Mouse (Mus musculus) stomach, postnatal 0 days (tissue): ENCODE results near the gene Trappc3. TPM values are rescaled to one million over a fixed set of nuclear protein-coding genes. Genes with fewer than 3 reads are reported as not detected.

Experiments used
- ATAC-seq: fragments of 200-750 bp; cut with Nextera tagmentation; 2 replicates; pipeline ENCODE4 v1.8.0; 2017; ENCODE audit not compliant: low FRiP score, low TSS enrichment
- DNase-seq: peaks from one replicate; pipeline ENCODE4 v3.0.0-alpha.2; 2016; ENCODE audit warnings: low spot score
- H3K27ac ChIP-seq: fragments of 300-500 bp; sonication (generic); replicated peaks from 2 replicates; pipeline ENCODE4 v1.5.1; 2014; ENCODE audit warnings: mild to moderate bottlenecking, control low read depth
- H3K27me3 ChIP-seq: fragments of 300-500 bp; sonication (generic); 2 replicates; pipeline ENCODE4 v1.6.1; 2014; ENCODE audit warnings: low read length; ENCODE audit not compliant: control insufficient read depth, insufficient read depth
- H3K36me3 ChIP-seq: fragments of 300-500 bp; sonication (generic); 2 replicates; pipeline ENCODE4 v1.6.1; 2014; ENCODE audit warnings: low read length, mixed read lengths; ENCODE audit not compliant: control insufficient read depth, insufficient read depth
- H3K4me1 ChIP-seq: fragments of 300-500 bp; sonication (generic); replicated peaks from 2 replicates; pipeline ENCODE4 v1.6.1; 2014; ENCODE audit warnings: antibody characterized with exemption; ENCODE audit not compliant: control insufficient read depth, insufficient read depth
- H3K4me2 ChIP-seq: fragments of 300-500 bp; sonication (generic); replicated peaks from 2 replicates; pipeline ENCODE4 v1.6.1; 2014; ENCODE audit warnings: low read depth, mild to moderate bottlenecking, control low read depth, moderate library complexity
- H3K4me3 ChIP-seq: fragments of 300-500 bp; sonication (generic); 2 replicates; pipeline ENCODE4 v1.5.1; 2014; ENCODE audit warnings: low read depth, low read length, control low read depth
- H3K9ac ChIP-seq: fragments of 300-500 bp; sonication (generic); 2 replicates; pipeline ENCODE4 v1.6.1; 2014; ENCODE audit warnings: mild to moderate bottlenecking, low read length, control low read depth, mixed read lengths
- H3K9me3 ChIP-seq: fragments of 300-500 bp; sonication (generic); 2 replicates; pipeline ENCODE4 v1.6.1; 2016; ENCODE audit warnings: low read length; ENCODE audit not compliant: control insufficient read depth
- CTCF ChIP-seq: IDR thresholded peaks from 2 replicates; pipeline ENCODE4 v1.5.1; 2016; ENCODE audit warnings: antibody characterized with exemption, low read depth, mild to moderate bottlenecking, moderate library complexity
- EP300 ChIP-seq: optimal IDR thresholded peaks from 2 replicates; pipeline ENCODE3; 2016; ENCODE audit warnings: antibody characterized with exemption
- WGBS: fragments of 180-500 bp; shearing (Covaris S2); extraction: QIAGEN DNeasy Blood & Tissue Kit; methylation state at CpG from one replicate; pipeline ENCODE4 v1.1.7; 2014; 5-methylcytosine and 5-hydroxymethylcytosine counted together
- polyA plus RNA-seq: library from polyadenylated mRNA; unstranded; fragments of >200 nt; fragmentation: Nextera tagmentation; extraction: Ambion mirVana; gene quantifications from 2 replicates; pipeline ENCODE4 v1.2.1, GENCODE M21; 2015

The Trappc3 gene
- polyA plus RNA-seq, 1 experiment from 2014 or later, result 80.7 TPM

DNA sequence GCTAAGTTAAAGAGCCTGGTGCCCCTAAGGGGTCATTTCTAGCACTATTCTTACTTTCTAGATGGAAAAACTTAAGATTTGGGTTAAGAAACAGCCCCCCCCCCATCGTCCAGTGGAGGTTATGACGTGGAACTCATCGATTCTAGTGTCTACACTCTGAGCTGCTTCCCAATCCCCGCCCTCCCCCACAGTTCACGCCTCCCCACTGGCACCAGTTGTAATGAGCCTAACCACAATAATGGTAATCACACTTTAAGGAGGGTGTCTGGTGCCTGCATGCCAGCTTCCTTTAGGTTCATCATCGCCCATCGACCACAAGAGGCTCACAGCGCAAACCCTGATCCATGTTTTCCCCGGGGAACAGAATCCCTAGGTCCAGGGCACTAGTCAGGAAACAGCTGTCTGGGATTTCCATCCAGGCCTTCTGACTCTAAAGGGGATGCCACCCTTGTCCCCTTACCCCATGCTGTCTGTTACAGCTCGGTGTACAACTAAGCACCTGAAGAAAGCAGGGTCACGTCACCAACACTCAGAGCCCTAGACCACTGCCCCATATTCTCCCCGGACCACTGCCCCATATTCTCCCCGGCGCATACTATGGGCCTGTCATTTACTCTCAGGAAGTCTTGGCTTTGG lies 8.4 kb upstream of the Trappc3 start:
- peaks cover 10% of the 10 kb centered on the region for H3K4me1 ChIP-seq
- DNase-seq (no peak), ATAC-seq (no peak)
- H3K9me3 ChIP-seq, result no peaks in the 10 kb centered on the region
- H3K36me3 ChIP-seq, result no peaks in the 10 kb centered on the region
- peak overlapping the region; percentile 9; the same call in 1 of the 2 replicates for H3K9ac ChIP-seq
- H3K27me3 ChIP-seq, result no peaks in the 10 kb centered on the region
- TF ChIP-seq CTCF (no peak), EP300 (no peak)
- no peak overlapping the region for H3K27ac ChIP-seq
- WGBS, result 78% methylated on average over 14 of the region's 14 CpGs
- peak overlapping the region; percentile 99; the same call in 1 of the 2 replicates for H3K4me3 ChIP-seq
- H3K4me2 ChIP-seq, result peak overlapping the region; percentile 82; the same call in 1 of the 2 replicates

DNA sequence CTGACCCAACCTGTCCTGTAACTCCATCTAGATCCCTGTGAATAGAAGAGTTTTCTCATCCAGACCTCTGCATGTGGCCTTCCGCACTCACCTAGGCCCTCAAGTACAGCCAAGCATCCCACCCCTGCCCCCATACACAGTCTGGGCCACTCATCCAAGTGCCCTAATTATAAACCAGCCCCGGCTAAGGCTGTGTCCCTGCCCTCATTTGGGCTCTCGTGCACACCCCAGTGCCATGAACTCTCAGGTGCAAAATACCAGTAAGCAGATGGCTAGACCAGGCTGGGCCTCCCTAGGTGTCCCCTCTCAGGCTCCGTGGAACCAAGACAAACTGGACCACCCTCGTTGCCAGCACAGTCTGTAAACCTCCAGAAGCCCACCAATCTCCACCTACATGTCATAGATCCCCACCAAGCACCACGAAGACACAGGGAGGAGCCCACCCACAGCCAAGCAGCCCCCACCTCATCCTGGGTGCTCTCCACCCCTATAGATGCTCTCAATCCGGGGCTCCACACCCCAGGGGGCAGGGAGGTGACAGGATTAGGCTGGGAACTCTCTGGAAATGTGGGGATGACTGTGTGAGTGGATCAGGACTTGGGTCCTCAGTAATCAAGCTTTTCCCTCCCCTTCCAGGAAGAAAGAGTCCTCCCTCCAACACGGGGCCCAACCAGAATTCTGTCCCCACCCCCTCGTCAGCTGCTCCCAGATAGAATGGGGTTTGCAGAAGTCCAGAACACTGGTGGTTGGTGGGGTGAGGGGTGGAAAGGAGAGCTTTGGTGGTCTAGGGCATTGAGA lies 7.6 kb upstream of the Trappc3 start:
- H3K4me3 ChIP-seq, result peak overlapping the region; percentile 99
- peak overlapping the region; percentile 98 for H3K9ac ChIP-seq
- peaks cover 14% of the 10 kb centered on the region for H3K4me1 ChIP-seq
- peak overlapping the region; percentile 82 for H3K4me2 ChIP-seq
- H3K27me3 ChIP-seq, result no peaks in the 10 kb centered on the region
- no peaks in the 10 kb centered on the region for H3K9me3 ChIP-seq
- no peak for TF ChIP-seq EP300
- TF ChIP-seq CTCF, result no peak
- no peak for DNase-seq
- H3K36me3 ChIP-seq, result no peaks in the 10 kb centered on the region
- peak overlapping the region; percentile 93 for H3K27ac ChIP-seq
- WGBS, result 20% methylated on average over 9 of the region's 9 CpGs
- peak; percentile 4; the same call in 1 of the 2 replicates for ATAC-seq

DNA sequence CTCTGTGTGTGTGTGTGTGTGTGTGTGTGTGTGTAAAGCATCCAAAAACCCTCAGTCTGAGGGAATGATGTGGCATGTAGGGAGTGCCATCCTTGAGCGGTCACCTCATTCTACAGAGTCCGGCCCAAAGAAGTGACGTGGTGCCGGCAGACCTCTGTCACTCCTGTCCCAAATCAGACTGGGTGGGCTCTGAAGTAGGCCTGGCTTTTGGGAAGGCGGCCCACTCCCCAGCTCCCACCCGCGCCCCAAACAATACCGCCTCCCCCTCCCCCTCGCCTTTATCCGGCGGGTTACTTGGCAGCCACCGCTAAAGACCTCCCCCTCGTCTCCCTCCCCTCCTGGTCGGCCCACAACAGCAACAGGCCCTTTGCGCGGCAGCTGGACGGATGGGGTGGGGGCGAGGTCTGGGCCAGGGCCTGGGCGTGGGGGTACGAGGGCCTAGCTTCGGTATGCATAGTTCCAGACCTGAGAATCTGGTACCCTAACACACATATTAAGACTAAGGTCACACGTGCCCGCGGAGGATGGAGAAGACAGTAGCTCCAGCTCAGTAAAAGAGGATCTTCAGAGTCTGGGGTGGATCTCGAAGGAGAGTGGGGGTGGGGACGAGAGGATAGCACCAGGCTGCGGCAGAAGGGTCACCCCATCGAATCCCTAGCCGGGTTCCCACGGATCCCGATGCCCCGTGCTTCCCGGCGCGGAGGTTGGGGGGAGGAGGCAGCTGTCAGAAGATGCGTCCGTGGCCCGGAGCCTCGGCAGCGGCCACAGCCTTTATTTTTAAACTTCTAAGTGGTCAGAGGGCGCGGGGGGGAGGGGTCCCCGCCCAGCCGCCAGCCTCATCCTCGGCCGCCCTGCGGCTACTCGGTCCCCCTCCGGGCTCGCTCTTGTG lies 6.8 kb upstream of the Trappc3 start:
- Histone ChIP-seq H3K36me3 (no peaks in the 10 kb centered on the region), H3K4me3 (peak overlapping the region; percentile 99), H3K27me3 (no peaks in the 10 kb centered on the region), H3K9ac (peak overlapping the region; percentile 98), H3K4me2 (peak overlapping the region; percentile 82), H3K4me1 (peaks cover 14% of the 10 kb centered on the region), H3K9me3 (no peaks in the 10 kb centered on the region), H3K27ac (peak overlapping the region; percentile 93)
- no peak for DNase-seq
- WGBS, result 2% methylated on average over 45 of the region's 50 CpGs
- TF ChIP-seq EP300, result no peak
- no peak for TF ChIP-seq CTCF
- ATAC-seq, result no peak

DNA sequence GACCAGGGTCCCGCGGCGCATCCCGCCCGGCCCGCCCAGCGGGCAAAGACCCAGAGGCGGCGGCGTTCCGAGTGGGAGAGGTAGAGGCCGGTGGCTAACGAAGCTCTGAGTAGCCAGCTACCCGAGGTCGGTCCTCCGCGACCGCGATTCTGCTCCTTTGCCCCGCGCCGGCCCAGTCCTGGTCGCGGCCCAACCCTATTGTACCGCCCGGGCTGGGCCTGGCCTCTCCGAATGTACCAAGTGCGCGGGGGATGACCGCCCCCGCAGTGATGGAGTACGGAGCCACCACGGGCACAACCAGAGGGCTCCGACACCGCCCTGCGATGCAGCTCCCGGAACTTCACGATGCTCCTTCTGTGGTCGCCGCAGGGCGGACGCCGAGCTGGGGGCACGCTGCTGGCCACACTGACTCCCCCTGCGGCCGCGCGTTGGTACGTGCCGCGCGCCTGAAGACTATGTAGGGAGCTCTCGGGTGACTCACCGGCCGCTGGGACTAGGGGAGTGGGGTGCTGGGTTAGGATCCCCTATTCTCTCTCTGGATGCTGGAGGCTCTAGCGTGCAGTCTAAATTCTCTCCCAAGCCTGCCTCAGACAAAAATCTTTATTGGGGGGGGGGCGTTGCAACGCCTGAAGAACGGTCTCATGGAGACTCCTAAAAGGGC lies 5.9 kb upstream of the Trappc3 start, which contains the start of gene Map7d1:
Gene Map7d1 (minus strand): TSS at position 213 of the 661 bp plus-strand sequence.
- peaks cover 18% of the 10 kb centered on the region; the same call in 1 of the 2 replicates for H3K4me1 ChIP-seq
- under 1% methylated on average over 55 of the region's 59 CpGs for WGBS
- no peaks in the 10 kb centered on the region for H3K27me3 ChIP-seq
- ATAC-seq (peak; percentile 83), DNase-seq (peak; percentile 86)
- peak within 1 kb of the TSS; percentile 98 for H3K9ac ChIP-seq
- TF ChIP-seq EP300, result peak; percentile 89
- TF ChIP-seq CTCF, result peak; percentile 27; the same call in 1 of the 2 replicates
- no peaks in the 10 kb centered on the region for H3K9me3 ChIP-seq
- H3K36me3 ChIP-seq, result no peaks in the 10 kb centered on the region
- H3K4me2 ChIP-seq, result peak within 1 kb of the TSS; percentile 82
- H3K27ac ChIP-seq, result peak within 1 kb of the TSS; percentile 93
- peak within 1 kb of the TSS; percentile 99 for H3K4me3 ChIP-seq
